Mouse (Mus musculus) neural tube, embryonic 11.5 days (tissue): ENCODE data around the gene Rhox8. TPM values are rescaled to one million over a fixed set of nuclear protein-coding genes. Genes with fewer than 3 reads are reported as not detected.
"Not testable (repeated sequence)": the region's sequence is repeated elsewhere in the genome, so short reads cannot be mapped to it uniquely, and the experiment has no call there.

Experiments used
- ATAC-seq: fragments of 200-750 bp; cut with Nextera tagmentation; 2 replicates; pipeline ENCODE4 v1.8.0; 2017; ENCODE audit warnings: moderate number of reproducible peaks, mild to moderate bottlenecking, moderate TSS enrichment, moderate library complexity; ENCODE audit not compliant: insufficient read depth, low FRiP score, low TSS enrichment
- DNase-seq: peaks from one replicate; pipeline ENCODE4 v3.0.0-alpha.2; 2015; ENCODE audit warnings: low spot score
- H3K27ac ChIP-seq: fragments of 300-500 bp; sonication (generic); 2 replicates; pipeline ENCODE4 v1.5.1; 2014; ENCODE audit warnings: low read depth, mild to moderate bottlenecking, low read length
- H3K27me3 ChIP-seq: fragments of 300-500 bp; sonication (generic); 2 replicates; pipeline ENCODE4 v1.6.1; 2014; ENCODE audit warnings: mild to moderate bottlenecking, low read length, mixed read lengths; ENCODE audit not compliant: control insufficient read depth, insufficient read depth
- H3K36me3 ChIP-seq: fragments of 300-500 bp; sonication (generic); 2 replicates; pipeline ENCODE4 v1.6.1; 2014; ENCODE audit warnings: mild to moderate bottlenecking, low read length, moderate library complexity, mixed read lengths; ENCODE audit not compliant: control insufficient read depth, insufficient read depth
- H3K4me1 ChIP-seq: fragments of 300-500 bp; sonication (generic); 2 replicates; pipeline ENCODE4 v1.6.1; 2014; ENCODE audit warnings: low read length, mixed read lengths; ENCODE audit not compliant: control insufficient read depth, insufficient read depth
- H3K4me2 ChIP-seq: fragments of 300-500 bp; sonication (generic); 2 replicates; pipeline ENCODE4 v1.6.1; 2014; ENCODE audit warnings: low read depth, mild to moderate bottlenecking, moderate library complexity
- H3K4me3 ChIP-seq: fragments of 300-500 bp; sonication (generic); 2 replicates; pipeline ENCODE4 v1.5.1; 2014; ENCODE audit warnings: low read depth, low read length
- H3K9ac ChIP-seq: fragments of 300-500 bp; sonication (generic); 2 replicates; pipeline ENCODE4 v1.6.1; 2014; ENCODE audit warnings: mild to moderate bottlenecking, low read length
- H3K9me3 ChIP-seq: fragments of 300-500 bp; sonication (generic); 2 replicates; pipeline ENCODE4 v1.6.1; 2016; ENCODE audit warnings: low read length; ENCODE audit not compliant: control insufficient read depth
- WGBS: fragments of 180-500 bp; shearing (Covaris S2); extraction: QIAGEN DNeasy Blood & Tissue Kit; methylation state at CpG from one replicate; pipeline ENCODE4 v1.1.7; 2014; 5-methylcytosine and 5-hydroxymethylcytosine counted together
- polyA plus RNA-seq: library from polyadenylated mRNA; unstranded; fragments of >200 nt; fragmentation: Nextera tagmentation; extraction: Ambion mirVana; gene quantifications from 2 replicates; pipeline ENCODE4 v1.2.1, GENCODE M21; 2014

Gene Rhox8
- polyA plus RNA-seq, result not detected in 2 replicates

- ATAC-seq (no peak), DNase-seq (no peak)
These were observed at the start of gene Rhox8 for GRCm38 (mm10) chrX:37878844-37879243. TSS of gene Rhox8 (minus strand) at chrX:37878944.

GRCm38 (mm10) chrX:37916311-37916710 lies 37.6 kb upstream of the Rhox8 start:
- no peak for DNase-seq
- 67% methylated on average over 4 of the region's 4 CpGs for WGBS

More at GRCm38 (mm10) chrX:37878844-37879243, at the start of gene Rhox8:
- Histone ChIP-seq H3K4me2 (no peak within 1 kb of the TSS), H3K4me1 (no peaks in the 10 kb centered on the region), H3K4me3 (no peak within 1 kb of the TSS), H3K9ac (no peak within 1 kb of the TSS), H3K27ac (no peak within 1 kb of the TSS), H3K9me3 (no peaks in the 10 kb centered on the region), H3K36me3 (no peaks in the 10 kb centered on the region), H3K27me3 (no peaks in the 10 kb centered on the region)
- 78% methylated on average over 4 of the region's 4 CpGs for WGBS

GRCm38 (mm10) chrX:37908581-37908980 lies 29.8 kb upstream of the Rhox8 start:
- WGBS, result 56% methylated on average over 7 of the region's 7 CpGs
- Histone ChIP-seq H3K27ac (no peak overlapping the region), H3K9ac (no peak overlapping the region), H3K27me3 (no peaks in the 10 kb centered on the region), H3K4me1 (no peaks in the 10 kb centered on the region), H3K9me3 (no peaks in the 10 kb centered on the region), H3K4me3 (no peak overlapping the region), H3K36me3 (no peaks in the 10 kb centered on the region), H3K4me2 (no peak overlapping the region)
- DNase-seq (peak; percentile 10), ATAC-seq (no peak)

More at GRCm38 (mm10) chrX:37916311-37916710, 37.6 kb upstream of the Rhox8 start:
- Histone ChIP-seq H3K36me3 (no peaks in the 10 kb centered on the region), H3K27ac (no peak overlapping the region), H3K4me2 (no peak overlapping the region), H3K9ac (no peak overlapping the region), H3K27me3 (no peaks in the 10 kb centered on the region), H3K4me1 (no peaks in the 10 kb centered on the region), H3K4me3 (no peak overlapping the region), H3K9me3 (no peaks in the 10 kb centered on the region)
- ATAC-seq, result no peak

GRCm38 (mm10) chrX:37903727-37904126 lies 25.0 kb upstream of the Rhox8 start:
- 79% methylated on average over 5 of the region's 5 CpGs for WGBS

GRCm38 (mm10) chrX:37901670-37902069 lies 22.9 kb upstream of the Rhox8 start, which contains the start of gene Rhox9:
TSS of gene Rhox9 (minus strand) at chrX:37901770.
- H3K4me1 ChIP-seq, H3K9me3 ChIP-seq, H3K27ac ChIP-seq, H3K4me2 ChIP-seq, H3K27me3 ChIP-seq, H3K4me3 ChIP-seq, DNase-seq, H3K36me3 ChIP-seq, ATAC-seq, H3K9ac ChIP-seq: not testable (repeated sequence)
- 86% methylated on average over 7 of the region's 18 CpGs for WGBS

More at GRCm38 (mm10) chrX:37903727-37904126, 25.0 kb upstream of the Rhox8 start:
- H3K4me1 ChIP-seq, result no peaks in the 10 kb centered on the region
- no peaks in the 10 kb centered on the region for H3K27me3 ChIP-seq
- no peak overlapping the region for H3K4me2 ChIP-seq
- no peak overlapping the region for H3K27ac ChIP-seq
- H3K9ac ChIP-seq, result no peak overlapping the region
- DNase-seq (no peak), ATAC-seq (no peak)
- no peak overlapping the region for H3K4me3 ChIP-seq
- no peaks in the 10 kb centered on the region for H3K9me3 ChIP-seq
- no peaks in the 10 kb centered on the region for H3K36me3 ChIP-seq

GRCm38 (mm10) chrX:37897132-37897531 lies 18.4 kb upstream of the Rhox8 start, which contains the start of gene Rhox7b:
TSS of gene Rhox7b (minus strand) at chrX:37897232.
- not testable (repeated sequence) for ATAC-seq, H3K9ac ChIP-seq, H3K4me3 ChIP-seq, H3K27me3 ChIP-seq, H3K4me1 ChIP-seq, DNase-seq, H3K27ac ChIP-seq, H3K36me3 ChIP-seq, H3K9me3 ChIP-seq, H3K4me2 ChIP-seq
- 90% methylated on average over 9 of the region's 9 CpGs for WGBS

GRCm38 (mm10) chrX:37871641-37872040 lies 7.1 kb downstream of the Rhox8 start:
- no peak for ATAC-seq
- Histone ChIP-seq H3K9ac (no peak overlapping the region), H3K9me3 (no peaks in the 10 kb centered on the region), H3K36me3 (no peaks in the 10 kb centered on the region), H3K4me2 (no peak overlapping the region), H3K4me1 (no peaks in the 10 kb centered on the region), H3K4me3 (no peak overlapping the region), H3K27ac (no peak overlapping the region), H3K27me3 (no peaks in the 10 kb centered on the region)
- WGBS, result 85% methylated on average over 2 of the region's 2 CpGs
- DNase-seq, result no peak

GRCm38 (mm10) chrX:37831386-37831785 lies 47.4 kb downstream of the Rhox8 start, which contains the start of gene Rhox7a:
TSS of gene Rhox7a (plus strand) at chrX:37831686.
- not testable (repeated sequence) for H3K36me3 ChIP-seq, H3K4me3 ChIP-seq, ATAC-seq, DNase-seq, H3K4me1 ChIP-seq, H3K9ac ChIP-seq, H3K4me2 ChIP-seq, H3K9me3 ChIP-seq, H3K27ac ChIP-seq, H3K27me3 ChIP-seq
- 77% methylated on average over 6 of the region's 8 CpGs for whole genome bisulfite sequencing

- H3K27ac ChIP-seq, H3K27me3 ChIP-seq, H3K4me2 ChIP-seq, H3K36me3 ChIP-seq, H3K4me1 ChIP-seq, H3K9ac ChIP-seq, ATAC-seq, H3K9me3 ChIP-seq, H3K4me3 ChIP-seq, DNase-seq: not testable (repeated sequence)
- 84% methylated on average over 4 of the region's 12 CpGs for WGBS
These were observed 52.1 kb downstream of the Rhox8 start, which contains the start of gene Rhox6 for GRCm38 (mm10) chrX:37826610-37827009. TSS of gene Rhox6 (plus strand) at chrX:37826910.
